Mouse (Mus musculus): ENCODE measurements around the gene Wdr18. TPM values are rescaled to one million over a fixed set of nuclear protein-coding genes. Genes with fewer than 3 reads are reported as not detected.
A peak's percentile ranks its signal among the peaks of the same experiment; 100 is the strongest.

Wdr18 gene
- total RNA-seq, 2 experiments from 2014 or later = 33.1 to 33.6 TPM

GRCm38 (mm10) chr10:79977324-79977723 lies 17.4 kb downstream of the Wdr18 start:
- no peak for DNase-seq

GRCm38 (mm10) chr10:79978061-79978460 lies 18.1 kb downstream of the Wdr18 start:
- no peak for DNase-seq

- DNase-seq = peak; percentile 41 to 69
Measured at GRCm38 (mm10) chr10:79979401-79980155, 19.6 kb downstream of the Wdr18 start.

- DNase-seq = no peak
Measured at GRCm38 (mm10) chr10:79983205-79983604, 23.3 kb downstream of the Wdr18 start.

GRCm38 (mm10) chr10:79983670-79984069 lies 23.7 kb downstream of the Wdr18 start:
- DNase-seq = peak; percentile 73 to 76

- peak; percentile 91 to 92 for DNase-seq
Measured at GRCm38 (mm10) chr10:79984195-79984816, 24.4 kb downstream of the Wdr18 start, which contains the start of gene Tmem259. TSS of gene Tmem259 (minus strand) at chr10:79984330.

GRCm38 (mm10) chr10:79984871-79985270 lies 24.9 kb downstream of the Wdr18 start:
- peak; percentile 97 to 99 for DNase-seq

- DNase-seq = peak; percentile 83 to 84
Measured at GRCm38 (mm10) chr10:79985334-79986231, 25.6 kb downstream of the Wdr18 start.

- peak; percentile 64 to 70 for DNase-seq
Measured at GRCm38 (mm10) chr10:79986232-79986878, 26.4 kb downstream of the Wdr18 start.

GRCm38 (mm10) chr10:79986963-79987362 lies 27.0 kb downstream of the Wdr18 start:
- peak; percentile 88 to 91 for DNase-seq

- peak in 1 of 2 experiments; percentile 62 for DNase-seq
Measured at GRCm38 (mm10) chr10:79987771-79988505, 28.0 kb downstream of the Wdr18 start.

GRCm38 (mm10) chr10:79988506-79989271 lies 28.7 kb downstream of the Wdr18 start, which contains the start of gene Cnn2:
TSS of gene Cnn2 (plus strand) at chr10:79988584.
- peak; percentile 81 to 84 for DNase-seq

GRCm38 (mm10) chr10:79989272-79989786 lies 29.4 kb downstream of the Wdr18 start:
- no peak for DNase-seq

- no peak for DNase-seq
Measured at GRCm38 (mm10) chr10:79989870-79990269, 29.9 kb downstream of the Wdr18 start.

GRCm38 (mm10) chr10:79991099-79991498 lies 31.1 kb downstream of the Wdr18 start:
- DNase-seq = no peak

- DNase-seq = no peak
Measured at GRCm38 (mm10) chr10:79991548-79991947, 31.6 kb downstream of the Wdr18 start.

GRCm38 (mm10) chr10:79994397-79995115 lies 34.6 kb downstream of the Wdr18 start:
- DNase-seq = peak in 1 of 2 experiments; percentile 61

- DNase-seq = no peak
Measured at GRCm38 (mm10) chr10:79995636-79996035, 35.7 kb downstream of the Wdr18 start.

Data from heart, adult 18-20 months (tissue).